Mouse (Mus musculus): ENCODE measurements around the gene Nck2.

Gene Nck2

DNA sequence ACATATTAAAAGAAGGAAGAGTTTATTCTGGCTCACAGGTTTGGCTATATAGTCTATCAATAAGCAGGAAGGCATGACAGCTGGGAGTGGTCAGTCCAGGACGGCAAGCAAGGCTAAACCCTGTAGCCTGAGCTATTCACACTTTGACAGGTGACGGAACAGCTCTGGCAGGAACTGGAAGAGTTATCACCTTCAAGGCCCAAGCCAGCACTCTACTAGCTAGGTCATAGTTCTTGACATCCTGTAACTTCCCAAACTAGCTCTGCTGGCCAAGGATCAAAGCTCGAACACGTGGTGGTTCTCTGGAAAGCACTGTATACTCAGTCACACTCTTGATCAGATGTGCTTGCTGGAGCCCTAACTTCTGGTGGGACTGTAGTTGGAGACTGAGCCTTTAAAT lies 10.5 kb upstream of the Nck2 start:
- DNase-seq (ENCODE audit: low spot score), result no peak

DNA sequence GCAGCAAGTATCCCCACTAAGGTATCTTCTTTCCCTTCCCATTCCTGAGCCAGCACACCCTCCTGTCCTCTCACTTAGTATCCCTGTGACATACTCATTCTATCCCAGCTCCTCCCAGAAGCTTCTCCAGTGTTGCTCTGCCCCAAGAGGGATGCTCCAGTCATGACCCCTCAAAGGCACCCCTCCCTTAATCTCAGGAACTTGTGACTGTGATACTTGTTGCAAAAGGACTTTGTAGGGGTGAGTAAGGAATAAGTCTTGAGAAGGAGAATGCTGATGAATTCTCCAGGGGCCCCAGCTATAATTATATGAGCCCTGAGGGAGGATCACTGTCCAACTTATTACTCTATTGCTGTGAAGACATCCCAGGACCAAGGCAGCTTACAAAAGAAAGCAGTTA lies 7.8 kb upstream of the Nck2 start:
- DNase-seq (ENCODE audit: low spot score), result no peak

DNA sequence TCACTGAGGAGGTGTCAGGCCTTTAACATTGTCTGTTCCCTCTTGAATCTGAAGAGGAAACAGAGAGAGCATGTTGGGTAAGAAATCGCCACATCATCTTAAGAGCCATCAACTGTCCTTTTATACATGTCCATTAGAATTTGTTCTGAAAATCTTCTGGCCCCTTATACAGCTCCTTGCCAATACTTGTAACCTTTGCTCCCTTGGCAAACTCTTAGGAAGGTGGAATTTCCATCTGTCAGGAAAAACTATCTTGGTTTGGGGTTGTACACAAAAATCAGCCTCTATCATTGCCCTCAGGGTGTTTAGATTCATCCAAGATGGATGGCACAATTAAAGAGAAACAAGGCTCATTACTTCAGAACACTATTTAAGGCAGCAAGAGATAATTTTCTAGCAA lies 5.1 kb upstream of the Nck2 start:
- DNase-seq (ENCODE audit: low spot score), result no peak

DNA sequence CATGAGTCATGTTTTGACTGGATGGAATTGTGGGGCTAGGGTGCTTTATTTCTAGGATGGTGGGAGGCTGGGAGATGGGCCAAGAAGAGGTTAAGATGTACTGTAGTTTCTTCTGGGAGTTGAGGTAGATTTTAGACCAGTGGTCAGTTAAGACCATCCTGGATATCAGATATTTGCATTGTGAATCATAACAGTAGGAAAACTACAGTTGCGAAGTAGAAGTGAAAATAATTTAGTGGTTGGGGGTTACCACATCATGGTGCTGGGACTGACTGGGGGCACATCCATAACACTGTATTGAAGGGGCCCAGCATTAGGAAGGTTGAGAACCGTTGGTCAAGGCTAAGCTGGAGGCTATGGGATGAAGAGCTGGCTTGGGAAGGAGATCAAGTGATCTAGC lies 1.8 kb upstream of the Nck2 start:
- DNase-seq (ENCODE audit: low spot score), result no peak

DNA sequence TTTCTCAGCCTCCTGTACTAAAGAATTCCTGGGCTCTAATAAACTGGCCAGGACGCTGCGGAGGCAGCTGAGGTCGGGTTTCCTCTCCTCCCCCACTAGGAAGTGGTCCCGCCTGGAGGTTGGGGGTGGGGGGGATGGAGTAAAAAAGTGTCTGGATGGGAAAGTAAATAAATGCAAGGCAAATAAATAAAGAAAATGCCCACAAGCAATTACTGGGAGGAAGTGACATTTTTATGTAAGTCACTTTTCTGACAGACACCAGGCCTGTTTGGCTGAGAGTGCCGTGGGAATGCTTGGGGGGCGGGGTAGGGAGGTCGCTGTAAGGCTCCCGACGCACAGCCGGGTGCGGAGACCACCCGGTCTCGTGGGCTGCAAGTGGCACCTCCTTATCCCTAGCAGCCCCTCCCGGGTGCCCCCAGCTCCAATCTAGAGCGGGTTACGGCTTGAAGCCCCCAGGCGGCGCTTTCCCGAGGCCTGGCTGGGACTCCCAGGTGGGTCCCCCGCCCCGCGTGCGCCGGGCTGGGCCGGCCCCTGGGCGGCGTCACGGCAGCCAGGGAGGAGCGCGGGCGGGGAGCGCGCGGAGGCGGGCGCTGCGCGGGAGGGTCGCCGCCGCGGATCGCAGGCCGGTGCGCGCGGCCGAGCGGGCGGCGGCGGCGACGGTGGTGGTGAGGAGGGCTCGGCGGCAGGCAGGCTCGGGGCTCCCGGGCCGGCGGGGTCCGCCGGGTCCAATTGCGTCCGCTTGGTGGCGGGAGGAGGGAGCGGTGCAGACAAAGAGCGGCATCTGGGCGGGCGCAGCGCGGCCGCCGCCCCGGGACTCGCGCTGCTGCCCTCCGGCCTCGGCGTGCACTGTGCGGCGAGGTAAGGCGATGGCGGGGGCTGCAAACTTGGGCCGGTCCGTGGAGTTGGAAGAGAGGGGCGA lies 1.1 kb downstream of the Nck2 start:
- peak; percentile 86 for DNase-seq (ENCODE audit: low spot score)

DNA sequence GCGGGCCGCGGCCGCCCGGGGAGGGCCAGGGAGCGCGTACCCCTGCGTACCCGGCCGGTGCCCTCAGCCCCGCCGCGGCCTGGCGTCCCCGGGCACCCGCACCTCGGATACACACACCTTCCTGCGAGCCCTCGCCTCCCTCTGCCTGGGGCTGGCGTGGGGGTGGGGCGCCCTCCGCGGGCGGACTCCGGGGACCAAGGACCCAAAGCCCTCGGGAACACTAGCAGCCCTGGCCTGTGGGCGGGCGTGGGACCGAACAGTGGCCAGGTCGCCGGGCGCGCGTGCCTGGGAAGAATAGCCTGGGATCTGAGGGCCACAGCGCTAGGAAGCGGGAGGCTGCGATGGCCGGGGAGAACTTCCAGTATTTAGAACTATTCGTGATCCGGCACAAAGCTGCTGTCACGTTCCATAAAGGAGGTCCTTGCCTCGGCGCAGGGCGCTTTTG lies 1.7 kb downstream of the Nck2 start:
- peak; percentile 71 for DNase-seq (ENCODE audit: low spot score)

DNA sequence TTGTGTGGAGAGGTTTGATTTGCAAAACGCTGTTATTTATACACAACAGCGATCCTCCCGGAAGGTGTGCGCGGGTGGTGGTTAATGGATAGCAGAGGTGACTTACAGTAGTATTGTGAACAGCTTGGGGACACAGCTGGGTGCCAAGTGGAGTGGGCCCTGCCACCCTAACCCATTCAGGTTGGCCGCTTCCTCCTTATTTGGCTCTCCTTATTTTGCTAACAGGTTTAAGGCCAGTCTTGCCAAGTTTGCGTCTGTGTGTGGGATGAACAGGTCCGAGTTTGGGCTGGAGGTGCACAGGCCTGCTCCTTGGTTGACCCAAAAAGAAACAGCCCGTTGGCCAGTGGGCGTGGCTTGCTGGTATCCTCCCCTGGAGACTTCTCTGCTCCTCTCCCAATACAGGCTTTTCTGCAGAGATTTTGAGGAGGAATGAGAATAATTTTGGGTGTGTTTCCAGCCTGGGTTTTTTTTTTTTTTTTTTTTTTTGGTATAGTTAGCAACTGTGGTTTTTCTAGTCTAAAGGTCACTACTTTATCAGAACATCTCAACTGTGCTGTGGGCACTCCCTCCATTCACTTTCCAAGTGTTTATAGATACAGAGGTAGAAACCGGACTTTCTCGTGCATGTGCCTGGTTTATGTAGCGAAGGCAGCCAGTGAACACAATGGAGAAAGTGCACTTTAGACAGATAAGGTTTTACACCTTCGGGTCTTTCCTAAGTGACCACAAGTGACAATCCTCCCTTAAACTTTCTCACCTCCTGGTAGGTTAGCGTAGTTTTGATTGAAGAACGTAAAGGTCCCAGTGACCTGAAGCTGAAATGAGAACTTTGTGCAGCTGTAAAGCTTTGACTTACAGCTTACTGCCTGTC lies 2.6 kb downstream of the Nck2 start:
- DNase-seq (ENCODE audit: low spot score), result peak; percentile 61

DNA sequence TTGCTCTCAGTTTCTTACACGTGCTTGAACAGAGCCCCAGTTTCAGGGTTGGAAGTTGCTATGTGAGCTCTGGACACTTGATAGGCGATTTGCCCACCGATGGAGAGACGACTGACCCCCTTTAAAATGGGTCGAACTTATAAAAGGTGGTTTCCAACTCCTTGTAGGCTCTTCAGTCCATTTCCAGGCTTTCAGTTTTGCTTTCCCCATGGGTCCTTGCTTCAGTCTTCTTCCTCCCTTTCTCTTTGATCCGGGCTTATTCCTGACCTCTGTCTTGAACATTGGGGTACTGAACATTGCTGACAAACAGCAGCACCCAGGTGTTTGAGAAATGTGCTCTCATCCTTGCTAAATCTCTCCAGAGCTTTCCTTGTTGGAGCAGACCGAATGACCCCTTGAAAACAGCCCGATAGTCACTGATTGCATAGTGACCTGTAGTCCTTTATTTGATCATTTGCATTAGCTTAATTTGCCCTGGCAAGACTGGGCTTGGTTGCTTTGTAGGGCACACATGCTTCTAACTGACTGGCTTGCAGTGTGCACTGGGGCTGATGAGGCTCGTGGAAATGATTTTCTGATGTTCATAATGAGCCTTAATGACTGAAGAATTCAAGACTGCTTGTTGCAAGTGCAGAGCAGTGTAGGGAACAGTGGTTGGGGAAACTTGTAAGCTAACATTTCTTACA lies 3.4 kb downstream of the Nck2 start:
- no peak for DNase-seq (ENCODE audit: low spot score)

DNA sequence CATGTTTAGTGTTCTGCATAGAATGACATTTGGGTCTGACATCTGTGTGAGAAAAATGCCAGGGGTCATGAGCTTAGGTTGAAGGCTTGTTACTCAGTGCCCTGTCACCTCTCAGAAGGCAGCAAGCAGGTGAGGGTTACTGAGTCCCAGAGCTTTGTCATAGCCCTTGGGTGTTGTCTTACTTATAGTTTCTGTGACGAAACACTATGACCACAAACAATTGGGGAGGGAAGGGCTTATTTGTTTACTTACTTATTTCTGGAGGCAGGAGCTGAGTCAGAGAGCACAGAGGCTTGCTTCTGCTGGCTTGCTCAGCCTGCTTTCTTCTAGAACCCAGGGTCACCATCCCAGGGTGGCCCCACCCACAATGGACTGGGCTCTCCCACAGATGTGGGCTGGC lies 6.4 kb downstream of the Nck2 start:
- no peak for DNase-seq (ENCODE audit: low spot score)

DNA sequence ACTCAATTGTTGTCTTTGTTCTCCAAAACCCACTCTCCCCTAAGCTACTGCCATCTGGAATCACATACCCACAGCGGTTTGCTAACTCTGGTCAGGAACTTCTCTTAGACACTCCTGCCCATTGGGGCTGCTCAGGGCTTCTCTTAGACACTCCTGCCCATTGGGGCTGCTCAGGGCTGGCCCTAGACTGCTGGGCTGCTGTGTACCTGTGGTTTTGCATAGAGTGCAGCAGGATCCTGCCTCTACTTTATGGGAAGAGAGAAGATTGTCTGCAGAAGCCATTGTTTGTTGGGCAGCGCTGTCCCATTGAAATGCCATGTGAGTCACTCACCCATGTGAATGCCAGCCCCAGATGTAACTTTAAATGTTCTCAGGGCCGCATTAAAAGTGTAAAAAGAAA lies 9.3 kb downstream of the Nck2 start:
- DNase-seq (ENCODE audit: low spot score), result no peak

DNA sequence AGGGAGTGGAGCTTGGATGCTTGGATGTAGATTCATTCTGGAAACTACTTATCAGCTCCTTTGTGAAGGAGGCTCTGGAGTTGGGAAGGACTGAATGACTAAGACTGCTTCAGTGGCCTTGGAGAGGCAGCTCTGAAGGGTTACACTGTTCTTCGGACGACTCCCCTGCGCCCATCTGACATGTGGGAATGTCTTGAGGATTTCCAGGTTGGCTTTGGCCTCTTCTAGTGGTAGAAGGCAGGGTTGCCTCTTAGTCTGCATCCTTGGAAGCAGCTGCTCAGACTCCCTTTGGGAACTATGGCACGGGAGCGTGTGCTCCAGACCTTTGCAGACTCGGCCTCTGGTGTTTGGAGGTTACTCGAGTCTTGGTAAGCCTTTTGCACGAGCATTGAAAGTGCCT lies 10.4 kb downstream of the Nck2 start:
- DNase-seq (ENCODE audit: low spot score), result no peak

DNA sequence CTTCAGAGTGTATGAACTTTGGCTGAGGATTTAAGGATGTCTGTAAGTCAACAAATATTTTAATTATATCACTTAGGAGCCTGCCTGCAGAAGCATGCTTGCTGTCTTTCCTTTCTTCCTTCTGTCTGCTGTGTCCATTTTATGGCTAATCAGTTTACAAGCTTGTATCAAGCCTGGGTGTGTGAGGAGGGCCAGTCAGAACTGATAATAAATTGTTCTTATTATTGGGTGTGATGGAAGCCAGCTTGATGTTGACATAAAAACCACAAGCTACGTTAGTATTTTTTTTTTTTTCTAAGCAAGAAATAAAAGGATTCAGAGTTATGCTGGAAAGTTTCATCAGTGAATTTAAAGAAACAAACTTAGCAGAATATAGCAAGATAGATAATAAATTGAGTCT lies 10.8 kb downstream of the Nck2 start:
- DNase-seq (ENCODE audit: low spot score), result no peak

DNA sequence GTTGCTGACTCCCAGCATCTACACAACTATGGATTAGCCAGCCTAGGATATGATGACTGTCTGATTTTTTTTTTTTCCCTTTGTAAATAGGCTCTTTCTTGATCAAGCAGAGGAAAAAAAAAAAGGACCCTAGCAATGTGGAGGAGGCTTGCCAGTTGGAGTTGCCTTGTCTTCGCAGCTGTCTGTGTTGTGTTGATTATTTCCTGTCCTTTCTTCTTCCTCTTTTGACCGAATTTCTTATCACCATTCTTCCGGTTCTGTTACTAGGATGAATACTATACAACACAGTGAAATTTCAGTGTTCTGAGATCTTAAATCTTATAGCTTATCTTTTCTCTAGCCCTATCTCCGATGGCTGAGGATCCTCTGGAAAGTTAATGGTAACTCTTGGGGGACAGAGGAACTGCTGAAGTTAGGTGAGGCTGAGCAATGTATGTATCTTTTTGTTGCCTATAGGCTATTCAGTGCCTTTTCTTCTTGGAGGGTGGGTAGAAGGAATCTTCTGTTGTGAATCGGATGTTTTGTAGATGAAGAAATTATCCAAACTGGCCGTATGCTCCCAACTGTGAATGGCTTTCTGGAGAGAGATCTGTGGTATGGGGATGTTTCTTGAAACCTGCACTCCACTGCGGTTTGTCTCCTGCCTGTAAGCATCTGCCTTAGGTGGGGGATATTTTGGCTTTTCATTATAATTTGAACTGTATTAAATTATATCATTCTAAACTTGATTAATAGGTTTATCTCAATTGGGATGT lies 12.8 kb downstream of the Nck2 start:
- DNase-seq (ENCODE audit: low spot score), result no peak

DNA sequence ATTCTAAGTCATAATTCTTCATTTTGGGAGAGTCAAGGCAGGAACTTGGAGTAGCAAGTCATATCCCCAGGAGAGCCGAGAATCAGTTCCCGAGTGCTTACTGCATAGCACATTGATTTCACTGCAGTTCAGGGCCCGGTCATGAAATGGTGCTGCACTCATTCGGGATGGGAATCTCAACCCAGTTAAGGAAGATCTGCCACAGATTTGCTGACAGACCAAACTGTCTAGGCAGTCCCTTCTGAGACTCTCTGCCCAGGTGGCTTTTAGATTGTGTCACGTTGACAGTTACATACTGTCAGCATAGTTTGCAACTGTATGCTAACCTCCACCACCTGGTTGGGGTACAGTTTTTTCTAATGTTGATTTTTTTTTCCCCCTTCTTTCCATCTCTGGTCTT lies 16.1 kb downstream of the Nck2 start:
- DNase-seq (ENCODE audit: low spot score), result no peak

DNA sequence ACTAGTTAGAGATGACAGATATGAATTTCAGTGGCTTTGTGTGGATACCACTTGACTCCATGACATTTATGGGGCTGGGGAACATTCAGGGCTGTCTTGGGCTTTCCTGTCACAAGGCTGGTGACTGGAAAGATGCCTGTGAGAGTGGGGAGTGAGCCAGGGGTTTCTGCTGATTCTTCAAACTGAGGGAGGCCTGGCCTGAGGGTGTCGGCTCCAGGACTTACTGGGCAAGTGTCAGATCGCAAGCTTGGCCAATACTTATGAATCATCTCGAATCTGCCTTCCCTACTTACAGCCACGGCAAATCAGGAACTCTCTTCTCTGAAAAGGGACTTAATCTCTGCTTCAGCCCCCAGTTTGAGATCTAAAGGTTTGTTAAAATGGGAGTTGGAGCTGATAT lies 18.3 kb downstream of the Nck2 start:
- no peak for DNase-seq (ENCODE audit: low spot score)

DNA sequence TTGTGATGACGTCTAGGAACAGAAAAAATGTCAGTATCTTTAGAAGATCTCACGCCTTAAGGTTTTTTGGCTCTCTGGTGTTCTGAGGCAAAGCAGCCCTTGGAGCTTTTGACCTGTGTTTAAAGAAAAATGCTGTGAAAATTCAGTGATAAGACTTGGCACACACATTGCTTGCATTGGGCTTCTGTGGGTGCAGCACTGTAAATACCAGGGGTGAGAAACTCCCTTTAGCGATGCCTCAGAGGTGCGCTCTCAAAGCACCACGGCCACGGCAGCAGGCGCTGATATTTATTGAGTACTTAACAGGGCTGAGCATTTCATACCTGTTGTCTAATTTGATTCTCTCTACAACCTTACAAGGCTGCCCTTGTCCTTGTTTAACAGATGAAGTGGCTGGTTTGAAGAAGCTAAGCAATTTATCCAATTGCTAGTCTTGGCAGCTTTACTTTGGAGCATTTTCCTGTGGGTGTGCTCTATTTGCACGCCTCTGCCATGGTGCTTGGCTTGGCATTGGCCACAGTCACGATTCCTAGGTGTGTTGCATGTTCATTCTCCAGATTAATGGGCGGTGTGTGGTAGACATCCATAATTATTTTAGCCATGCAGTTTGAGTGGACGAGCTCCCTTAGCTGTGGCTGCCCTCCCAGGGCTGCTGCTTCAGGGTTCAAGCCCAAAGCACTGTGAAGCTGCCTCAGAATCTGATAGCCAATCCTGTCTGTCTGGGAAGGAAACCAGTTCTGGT lies 19.7 kb downstream of the Nck2 start:
- no peak for DNase-seq (ENCODE audit: low spot score)

DNA sequence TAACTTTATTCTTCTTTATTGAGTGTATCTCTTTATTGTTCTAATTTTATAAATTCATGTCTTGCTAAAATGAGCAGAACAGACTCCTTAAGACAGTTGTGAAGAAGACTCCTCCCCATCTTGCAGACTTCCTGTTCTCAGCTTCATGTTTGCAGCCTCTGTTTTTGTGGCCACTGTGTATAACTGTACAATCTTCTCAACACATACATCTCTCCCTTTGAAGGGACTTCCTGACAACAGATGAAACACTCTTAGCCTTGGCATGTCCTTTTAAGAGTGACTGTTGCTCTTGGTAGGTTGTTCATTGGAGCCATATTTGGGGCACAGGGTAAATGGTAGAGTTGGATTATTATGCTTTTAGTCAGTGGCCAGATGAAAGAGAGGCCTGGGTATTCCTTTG lies 20.6 kb downstream of the Nck2 start:
- no peak for DNase-seq (ENCODE audit: low spot score)

DNA sequence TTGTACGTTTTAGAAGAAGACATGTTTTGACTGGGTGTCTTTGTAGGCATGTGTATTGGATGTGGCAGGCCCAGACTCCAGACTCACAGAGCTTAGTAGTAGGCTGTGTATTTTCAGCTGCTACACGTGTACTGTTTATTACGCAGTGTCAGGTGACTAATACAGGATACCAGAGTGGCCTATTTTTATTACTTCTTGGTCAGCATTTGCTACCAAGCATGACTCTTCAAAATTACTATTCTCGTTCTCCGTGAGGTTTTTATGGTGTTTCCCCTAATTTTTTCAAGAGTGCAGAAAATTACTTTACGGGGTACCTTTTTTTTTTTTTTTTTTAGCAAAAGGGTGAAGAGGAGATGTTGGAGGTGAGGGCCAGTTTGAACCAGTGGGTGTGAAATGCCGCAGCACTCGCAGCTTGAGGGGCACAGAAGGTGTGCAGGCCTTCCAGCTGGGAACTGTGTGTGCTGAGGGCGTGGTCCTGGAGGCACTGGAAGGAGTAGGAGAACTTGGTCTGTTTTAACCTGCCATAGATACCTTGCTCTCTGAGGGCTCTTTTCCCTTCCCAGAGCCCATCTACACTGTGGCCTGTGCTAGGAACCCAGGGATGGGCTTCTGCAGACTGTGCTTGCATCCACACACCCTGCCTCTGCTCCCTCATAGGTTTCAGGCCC lies 21.7 kb downstream of the Nck2 start:
- DNase-seq (ENCODE audit: low spot score), result no peak

DNA sequence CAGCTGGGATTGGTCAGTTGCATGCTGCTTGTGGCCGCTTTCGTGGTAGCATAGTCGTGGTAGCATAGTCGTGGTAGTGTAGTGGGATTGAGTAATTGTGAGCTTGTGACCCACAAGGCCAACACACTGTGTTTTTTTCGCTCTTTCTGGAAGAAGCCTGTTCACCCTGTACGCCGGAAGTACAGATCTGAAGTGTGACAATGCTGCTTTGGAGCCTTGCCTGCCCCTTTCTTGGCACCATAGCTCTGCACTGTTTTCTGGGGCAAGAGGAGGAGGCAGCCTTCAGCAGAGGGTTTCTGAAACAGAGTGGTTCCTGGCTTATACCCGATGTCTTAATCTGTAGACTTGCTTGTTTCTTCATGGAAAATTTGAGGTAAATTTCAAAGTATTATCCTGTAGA lies 23.3 kb downstream of the Nck2 start:
- peak; percentile 31 for DNase-seq (ENCODE audit: low spot score)

DNA sequence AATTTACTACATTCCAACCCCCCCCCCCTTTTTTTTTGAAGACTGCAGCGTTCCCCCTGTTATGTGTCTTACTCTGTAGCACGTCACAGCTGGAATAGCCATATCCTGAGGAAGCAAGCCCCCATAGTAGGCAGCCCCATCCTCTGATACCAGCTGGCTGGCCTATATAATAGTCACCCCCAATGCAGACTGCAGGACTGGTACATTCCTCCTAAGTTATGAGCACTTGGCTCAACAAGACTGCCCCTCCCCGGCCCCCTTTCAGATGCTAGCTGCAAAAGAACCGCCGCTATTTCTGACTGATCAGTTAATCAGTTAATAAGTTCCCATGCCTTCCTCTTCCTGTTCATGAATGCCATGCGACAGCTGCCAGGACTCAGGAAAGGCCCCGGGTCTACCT lies 23.8 kb downstream of the Nck2 start:
- no peak for DNase-seq (ENCODE audit: low spot score)

DNA sequence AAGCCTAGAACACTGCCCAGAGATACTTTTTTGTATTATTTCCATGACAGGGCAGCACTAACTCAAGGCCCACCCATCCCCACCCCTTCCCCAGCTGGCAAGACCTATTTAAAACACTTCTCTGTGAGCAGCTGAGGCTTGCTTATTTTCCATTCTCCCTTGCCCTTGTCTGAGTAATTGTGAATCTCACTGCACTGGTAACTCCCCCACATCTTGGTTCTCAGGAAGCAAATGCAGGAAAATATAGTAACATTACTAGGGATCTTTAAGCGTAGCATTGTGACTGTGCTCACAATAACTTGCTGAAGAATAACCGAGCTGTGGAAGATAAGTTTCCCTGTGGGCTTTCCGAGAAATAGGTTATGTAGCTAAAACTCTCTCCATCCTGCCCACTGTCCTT lies 24.6 kb downstream of the Nck2 start:
- no peak for DNase-seq (ENCODE audit: low spot score)

Measured in ovary, postnatal 36 days (tissue).